Mouse (Mus musculus) hindbrain, embryonic 10.5 days (tissue): ENCODE data around the gene Rps8. TPM values are rescaled to one million over a fixed set of nuclear protein-coding genes. Genes with fewer than 3 reads are reported as not detected.

ENCODE experiments used
- DNase-seq: peaks from one replicate; pipeline ENCODE4 v3.0.0-alpha.2; 2017; ENCODE audit warnings: low spot score
- H3K27ac ChIP-seq: fragments of 300-500 bp; sonication (generic); 2 replicates; pipeline ENCODE4 v1.5.1; 2016; ENCODE audit warnings: mild to moderate bottlenecking, moderate library complexity
- H3K27me3 ChIP-seq: fragments of 300-500 bp; sonication (generic); 2 replicates; pipeline ENCODE4 v1.6.1; 2016; ENCODE audit warnings: mild to moderate bottlenecking; ENCODE audit not compliant: poor library complexity, insufficient read depth, severe bottlenecking
- H3K36me3 ChIP-seq: fragments of 300-500 bp; sonication (generic); 2 replicates; pipeline ENCODE4 v1.6.1; 2016; ENCODE audit warnings: mild to moderate bottlenecking, moderate library complexity
- H3K4me1 ChIP-seq: fragments of 300-500 bp; sonication (generic); replicated peaks from 2 replicates; pipeline ENCODE4 v1.6.1; 2016; ENCODE audit warnings: mild to moderate bottlenecking
- H3K4me3 ChIP-seq: fragments of 300-500 bp; sonication (generic); 2 replicates; pipeline ENCODE4 v1.5.1; 2016; ENCODE audit warnings: mild to moderate bottlenecking, moderate library complexity
- H3K9me3 ChIP-seq: fragments of 300-500 bp; sonication (generic); 2 replicates; pipeline ENCODE4 v1.6.1; 2016; ENCODE audit warnings: mild to moderate bottlenecking, moderate library complexity
- WGBS: fragments of 180-500 bp; shearing (Covaris S2); methylation state at CpG from one replicate; pipeline ENCODE4 v1.1.7; 2016; 5-methylcytosine and 5-hydroxymethylcytosine counted together
- polyA plus RNA-seq: library from polyadenylated mRNA; unstranded; fragments of >200 nt; fragmentation: Nextera tagmentation; extraction: Ambion mirVana; gene quantifications from 2 replicates; pipeline ENCODE4 v1.2.1, GENCODE M21; 2016

The Rps8 gene
- polyA plus RNA-seq, 1 experiment from 2014 or later: 660 TPM

DNA sequence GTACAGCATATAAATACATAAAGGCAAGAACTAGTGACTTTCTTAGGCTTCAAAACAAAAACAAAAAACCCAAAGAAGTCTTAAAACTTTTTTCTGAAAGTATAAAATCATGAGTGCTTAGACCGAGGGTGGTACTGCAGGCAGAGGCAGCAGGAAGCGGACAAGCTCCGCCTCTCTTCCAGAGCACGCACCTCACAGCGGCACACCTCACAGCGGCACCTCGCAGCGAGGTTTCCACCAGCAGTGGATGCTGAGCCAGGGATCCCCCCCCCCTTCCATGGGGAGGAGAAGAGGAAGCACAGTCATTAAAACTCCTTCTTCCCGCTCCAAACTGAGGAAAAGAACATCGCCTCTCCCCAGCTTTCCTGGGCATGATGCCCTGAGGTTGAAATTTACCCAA is 3.6 kb upstream of the Rps8 start:
- DNase-seq: no peak
- Histone ChIP-seq H3K36me3 (peaks cover 71% of the 10 kb centered on the region), H3K4me1 (peaks cover 4% of the 10 kb centered on the region; the same call in 1 of the 2 replicates), H3K4me3 (no peak overlapping the region), H3K27me3 (no peaks in the 10 kb centered on the region), H3K9me3 (no peaks in the 10 kb centered on the region), H3K27ac (no peak overlapping the region)
- 87% methylated on average over 10 of the region's 10 CpGs for WGBS

DNA sequence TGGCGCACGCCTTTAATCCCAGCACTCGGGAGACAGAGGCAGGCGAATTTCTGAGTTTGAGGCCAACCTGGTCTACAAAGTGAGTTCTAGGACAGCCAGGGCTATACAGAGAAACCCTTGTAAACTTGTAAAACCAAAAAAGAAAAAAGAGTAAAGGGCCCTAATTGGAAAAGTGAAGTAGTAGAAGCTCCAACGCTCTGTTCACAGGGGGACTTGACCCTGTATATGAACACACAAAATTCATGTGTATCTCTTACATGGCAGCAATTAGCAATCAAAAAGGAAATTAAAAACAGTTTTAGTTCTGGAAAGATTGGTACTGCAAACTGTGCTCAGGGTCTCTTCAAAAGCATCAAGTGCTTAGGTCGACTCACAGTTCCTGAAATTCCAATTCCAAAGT is 329 bp upstream of the Rps8 start:
- no peaks in the 10 kb centered on the region for H3K27me3 ChIP-seq
- H3K4me3 ChIP-seq: peak overlapping the region; percentile 98
- peaks cover 26% of the 10 kb centered on the region for H3K4me1 ChIP-seq
- H3K9me3 ChIP-seq: no peaks in the 10 kb centered on the region
- H3K27ac ChIP-seq: peak overlapping the region; percentile 99
- 34% methylated on average over 6 of the region's 6 CpGs for WGBS
- H3K36me3 ChIP-seq: peaks cover 70% of the 10 kb centered on the region
- DNase-seq: no peak

DNA sequence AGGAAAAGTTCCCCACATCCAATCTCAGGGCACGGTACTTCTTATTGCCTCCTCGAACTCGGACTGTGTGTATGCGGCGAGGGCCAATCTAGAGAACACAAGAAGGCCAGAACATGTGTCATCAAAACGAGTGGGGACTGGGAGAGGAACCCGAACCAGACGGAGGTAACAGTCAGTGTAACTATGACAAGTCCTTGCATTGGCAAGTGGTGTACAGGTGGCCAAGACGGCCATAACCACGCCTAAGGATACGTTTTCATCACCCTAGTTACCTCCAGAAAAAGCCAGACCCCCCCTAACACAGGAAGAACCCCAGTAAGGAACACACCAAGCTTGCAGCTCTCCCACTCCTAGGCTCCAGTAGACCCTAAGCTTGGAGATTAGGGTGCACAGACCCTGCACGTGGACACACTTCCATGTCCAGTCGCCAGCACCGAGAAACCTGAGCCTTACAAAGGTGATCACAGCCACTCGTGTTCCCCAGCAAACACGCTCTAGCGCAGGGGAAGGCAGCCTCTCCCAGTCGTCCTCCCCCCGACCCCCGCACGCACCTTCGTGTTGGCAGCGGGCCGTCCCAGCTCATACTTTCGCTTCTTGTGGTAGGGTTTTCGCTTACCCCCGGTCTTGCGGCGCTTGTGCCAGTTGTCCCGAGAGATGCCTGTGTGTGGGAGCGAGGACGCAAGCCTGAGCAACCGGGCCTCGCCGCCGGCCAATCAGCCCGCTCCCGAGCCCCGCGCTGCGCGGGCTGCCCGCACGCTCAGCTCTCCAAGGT is 837 bp downstream of the Rps8 start:
- Histone ChIP-seq H3K9me3 (no peaks in the 10 kb centered on the region), H3K27me3 (no peaks in the 10 kb centered on the region), H3K36me3 (peaks cover 70% of the 10 kb centered on the region), H3K27ac (peak overlapping the region; percentile 99), H3K4me1 (peaks cover 26% of the 10 kb centered on the region), H3K4me3 (peak overlapping the region; percentile 98)
- WGBS: 3% methylated on average over 44 of the region's 44 CpGs
- no peak for DNase-seq

DNA sequence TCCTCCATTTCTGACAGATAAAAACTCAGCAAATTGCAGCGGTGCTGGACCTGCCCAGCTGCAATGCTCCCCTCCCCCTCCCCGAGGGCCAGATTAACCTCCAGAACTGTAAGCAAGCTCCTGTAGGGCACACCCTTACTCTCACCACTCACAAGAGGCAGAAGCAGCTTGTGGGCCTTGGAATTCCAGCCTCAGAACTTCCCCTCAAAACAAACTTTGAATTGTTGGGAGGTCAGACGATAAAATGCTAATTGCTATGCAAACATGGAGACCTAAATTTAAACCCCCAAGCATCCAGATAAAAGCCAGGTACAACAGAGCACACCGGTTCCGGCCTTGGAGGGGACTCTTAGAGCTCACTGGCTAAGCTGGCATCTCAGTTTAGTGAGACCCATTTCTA is 3.3 kb downstream of the Rps8 start:
- Histone ChIP-seq H3K36me3 (peaks cover 75% of the 10 kb centered on the region), H3K9me3 (no peaks in the 10 kb centered on the region), H3K4me1 (peaks cover 26% of the 10 kb centered on the region), H3K27ac (no peak overlapping the region), H3K27me3 (no peaks in the 10 kb centered on the region), H3K4me3 (peak overlapping the region; percentile 11; the same call in 1 of the 2 replicates)
- 87% methylated on average over 5 of the region's 5 CpGs for WGBS
- DNase-seq: no peak

DNA sequence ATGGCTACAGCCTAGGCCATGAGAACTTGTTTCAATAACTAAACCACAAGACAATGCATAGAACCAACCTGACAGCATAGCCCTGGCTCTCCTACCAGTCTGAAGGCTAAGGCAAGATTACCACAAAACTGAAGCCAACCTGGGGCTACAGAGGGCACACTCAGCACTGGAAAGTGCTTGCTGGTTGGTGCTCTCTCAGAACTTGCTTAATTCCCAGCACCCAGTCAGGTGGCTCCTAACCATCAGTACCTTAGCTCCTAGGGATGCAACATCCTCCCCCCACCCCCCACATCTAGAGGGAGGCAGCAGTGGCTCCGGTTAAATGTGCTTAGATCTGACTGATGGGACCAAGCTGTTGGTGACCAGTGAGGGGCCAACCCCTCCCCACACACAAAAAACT is 4.6 kb downstream of the Rps8 start:
- no peaks in the 10 kb centered on the region for H3K9me3 ChIP-seq
- WGBS: 89% methylated on average over 1 of the region's 1 CpGs
- no peak for DNase-seq
- peaks cover 79% of the 10 kb centered on the region for H3K36me3 ChIP-seq
- H3K27me3 ChIP-seq: no peaks in the 10 kb centered on the region
- H3K27ac ChIP-seq: no peak overlapping the region
- H3K4me1 ChIP-seq: peaks cover 26% of the 10 kb centered on the region
- no peak overlapping the region for H3K4me3 ChIP-seq

DNA sequence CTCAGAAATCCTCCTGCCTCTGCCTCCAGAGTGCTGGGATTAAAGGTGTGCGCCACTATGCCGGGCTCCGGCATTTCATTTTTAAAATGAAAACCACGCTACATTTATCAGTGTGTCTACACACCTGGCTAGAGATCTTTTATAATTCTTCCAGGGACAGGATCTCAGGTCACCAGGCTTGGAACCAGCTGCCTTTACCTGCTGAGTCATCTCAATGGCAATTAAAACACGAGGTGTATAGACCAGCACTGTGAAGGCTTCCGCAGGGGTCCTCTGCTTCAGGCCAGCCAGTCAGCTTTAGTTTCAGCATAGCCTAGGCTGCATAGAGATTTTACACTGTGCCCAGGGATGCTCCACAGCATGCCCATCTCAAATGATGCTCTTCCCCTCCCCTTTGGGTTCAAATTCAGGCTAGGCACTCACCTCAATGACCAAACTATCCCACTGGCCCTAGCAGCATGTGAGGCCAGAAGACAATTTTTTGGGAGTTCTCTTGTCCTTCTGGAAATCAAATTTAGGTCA is 5.8 kb downstream of the Rps8 start:
- Histone ChIP-seq H3K4me1 (peaks cover 30% of the 10 kb centered on the region), H3K36me3 (peaks cover 78% of the 10 kb centered on the region), H3K4me3 (no peak overlapping the region), H3K9me3 (no peaks in the 10 kb centered on the region), H3K27me3 (no peaks in the 10 kb centered on the region), H3K27ac (no peak overlapping the region)
- 90% methylated on average over 6 of the region's 6 CpGs for WGBS
- no peak for DNase-seq

DNA sequence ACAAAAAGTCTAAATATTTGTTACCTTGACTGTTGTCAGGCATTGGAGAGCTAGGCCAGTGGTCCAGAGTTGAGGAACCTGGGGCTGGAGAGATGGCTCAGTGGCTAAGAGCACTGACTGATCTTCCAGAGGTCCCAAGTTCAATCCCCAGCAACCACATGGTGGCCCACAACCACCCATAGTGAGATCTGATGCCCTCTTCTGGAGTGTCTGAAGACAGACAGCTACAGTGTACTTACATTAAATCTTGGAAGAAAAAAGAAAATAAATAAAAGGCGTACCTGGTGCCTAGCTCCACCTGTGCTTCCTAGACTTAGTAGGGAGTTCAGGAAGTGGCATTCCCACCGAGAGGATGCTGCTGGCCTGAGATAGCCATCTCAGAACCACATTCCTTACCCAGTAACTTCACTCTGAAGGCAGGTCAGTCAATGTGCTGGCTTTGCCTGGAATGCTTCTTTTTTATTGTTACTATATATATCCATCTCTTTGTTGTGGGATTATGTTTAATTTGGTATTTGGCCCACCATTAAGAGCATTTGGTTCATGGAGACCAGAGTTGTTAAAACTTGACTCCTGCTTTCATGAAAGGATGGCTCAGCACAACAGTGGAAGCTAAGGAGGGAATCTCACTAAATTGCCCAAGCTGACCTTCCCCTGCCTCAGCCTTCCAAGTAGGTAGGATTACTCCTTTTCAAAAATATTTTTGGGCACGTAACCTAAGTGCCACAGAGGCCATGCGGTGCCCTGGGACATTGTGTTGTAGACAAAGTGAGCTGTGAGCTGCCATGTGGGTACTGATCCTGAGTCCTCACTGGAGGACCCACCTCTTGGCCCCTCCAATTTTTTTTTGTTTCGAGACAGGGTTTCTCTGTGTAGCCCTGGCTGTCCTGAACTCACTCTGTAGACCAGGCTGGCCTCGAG is 6.5 kb downstream of the Rps8 start:
- Histone ChIP-seq H3K36me3 (peaks cover 71% of the 10 kb centered on the region), H3K27ac (no peak overlapping the region), H3K4me3 (no peak overlapping the region), H3K27me3 (no peaks in the 10 kb centered on the region), H3K4me1 (peaks cover 25% of the 10 kb centered on the region), H3K9me3 (no peaks in the 10 kb centered on the region)
- DNase-seq: no peak
- 71% methylated on average over 6 of the region's 6 CpGs for WGBS

DNA sequence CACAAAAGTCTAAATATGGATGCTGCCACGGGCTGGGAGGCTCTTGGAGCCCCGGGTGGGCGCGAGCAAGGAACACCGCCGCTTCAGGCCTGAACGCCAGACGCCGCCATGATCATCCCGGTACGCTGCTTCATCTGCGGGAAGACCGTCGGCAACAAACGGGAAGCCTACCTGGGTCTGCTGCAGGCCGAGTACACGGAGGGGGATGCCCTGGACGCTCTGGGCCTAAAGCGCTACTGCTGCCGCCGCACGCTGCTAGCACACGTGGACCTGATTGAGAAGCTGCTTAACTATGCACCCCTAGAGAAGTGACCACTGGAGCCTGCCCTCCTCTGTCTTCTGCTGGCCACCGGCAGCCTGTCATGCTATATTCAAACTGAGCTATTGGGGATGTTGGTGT is 7.2 kb downstream of the Rps8 start:
- H3K27ac ChIP-seq: no peak overlapping the region
- DNase-seq: no peak
- H3K4me1 ChIP-seq: peaks cover 17% of the 10 kb centered on the region
- no peak overlapping the region for H3K4me3 ChIP-seq
- no peaks in the 10 kb centered on the region for H3K9me3 ChIP-seq
- H3K27me3 ChIP-seq: no peaks in the 10 kb centered on the region
- WGBS: 73% methylated on average over 24 of the region's 24 CpGs
- H3K36me3 ChIP-seq: peaks cover 63% of the 10 kb centered on the region

DNA sequence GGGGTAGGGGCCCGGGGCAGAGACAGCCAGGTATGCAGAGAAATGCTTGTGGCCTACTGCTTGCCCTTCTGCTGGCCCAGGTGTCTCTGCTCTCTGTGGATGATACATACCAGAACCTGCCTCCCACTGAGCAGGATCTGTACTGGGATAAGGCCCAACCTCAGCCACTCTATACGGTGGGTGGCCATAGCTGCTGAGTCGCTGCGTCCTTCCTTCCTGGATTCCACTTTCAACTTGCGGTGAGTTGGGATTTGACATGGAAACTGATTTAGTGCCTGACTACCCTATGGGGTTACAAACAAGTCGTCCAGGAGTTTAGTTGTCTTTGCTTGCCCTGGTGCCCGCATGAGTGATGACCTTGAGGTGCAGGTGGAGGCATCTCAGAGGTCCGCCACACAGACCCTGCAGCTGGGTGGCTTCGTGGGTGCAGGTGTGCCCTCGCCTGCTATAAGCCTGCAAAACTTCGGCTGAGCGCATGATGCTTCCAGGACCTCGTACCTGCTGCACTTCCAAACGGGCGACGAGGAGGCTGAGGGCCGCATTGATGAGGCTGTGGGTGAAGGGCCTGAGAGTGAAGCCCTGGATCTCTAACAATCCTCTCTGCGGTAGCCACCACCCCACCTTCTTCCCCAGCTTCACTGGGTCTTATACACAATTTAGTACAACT is 7.9 kb downstream of the Rps8 start:
- no peak overlapping the region for H3K4me3 ChIP-seq
- DNase-seq: no peak
- peaks cover 11% of the 10 kb centered on the region for H3K4me1 ChIP-seq
- peaks cover 57% of the 10 kb centered on the region for H3K36me3 ChIP-seq
- H3K27me3 ChIP-seq: no peaks in the 10 kb centered on the region
- WGBS: 88% methylated on average over 18 of the region's 18 CpGs
- H3K9me3 ChIP-seq: no peaks in the 10 kb centered on the region
- no peak overlapping the region for H3K27ac ChIP-seq

DNA sequence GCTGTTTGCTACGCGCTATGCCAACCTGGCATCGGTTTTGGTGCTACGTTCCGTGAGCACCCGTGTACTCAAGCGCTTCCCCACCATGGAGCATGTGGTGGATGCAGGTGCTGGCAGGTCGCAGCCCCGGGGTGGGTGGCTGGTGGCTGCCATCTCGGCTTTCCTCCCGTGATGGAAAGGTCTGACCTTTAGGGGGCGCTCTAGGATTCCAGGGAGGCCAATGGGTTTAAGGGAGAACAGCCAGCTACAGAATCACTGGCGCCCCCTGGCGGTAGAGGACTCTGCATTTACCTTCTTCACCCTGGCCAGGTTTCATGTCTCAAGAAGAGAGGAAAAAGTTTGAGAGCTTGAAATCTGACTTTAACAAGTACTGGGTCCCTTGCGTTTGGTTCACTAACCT is 9.9 kb downstream of the Rps8 start:
- Histone ChIP-seq H3K9me3 (no peaks in the 10 kb centered on the region), H3K27ac (no peak overlapping the region), H3K4me1 (0 out of 2 replicates have a peak, but pooled peaks cover 4% of the 10 kb centered on the region), H3K36me3 (peaks cover 38% of the 10 kb centered on the region), H3K4me3 (no peak overlapping the region), H3K27me3 (peaks cover 5% of the 10 kb centered on the region; the same call in 1 of the 2 replicates)
- DNase-seq: peak; percentile 85
- WGBS: 29% methylated on average over 15 of the region's 15 CpGs

DNA sequence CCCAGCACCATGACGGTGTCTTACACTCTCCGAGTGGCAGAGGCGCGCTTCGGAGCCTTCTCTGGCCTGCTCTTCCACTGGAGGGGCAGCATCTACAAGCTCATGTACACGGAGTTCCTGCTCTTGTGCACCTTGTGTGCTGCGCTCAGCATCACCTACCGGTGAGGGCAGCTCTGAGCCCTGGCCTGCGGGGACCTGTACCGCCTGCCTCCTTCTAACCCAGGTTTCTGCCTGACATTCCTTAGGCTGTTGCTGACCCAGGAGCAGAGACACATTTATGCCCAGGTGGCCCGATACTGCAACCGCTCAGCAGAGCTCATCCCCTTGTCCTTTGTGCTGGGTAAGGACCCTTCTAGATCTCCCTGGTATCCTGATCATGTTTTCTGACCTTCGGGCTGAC is 10.8 kb downstream of the Rps8 start:
- Histone ChIP-seq H3K9me3 (no peaks in the 10 kb centered on the region), H3K4me3 (no peak overlapping the region), H3K27me3 (peaks cover 5% of the 10 kb centered on the region; the same call in 1 of the 2 replicates), H3K4me1 (0 out of 2 replicates have a peak, but pooled peaks cover 7% of the 10 kb centered on the region), H3K36me3 (peaks cover 29% of the 10 kb centered on the region), H3K27ac (no peak overlapping the region)
- 93% methylated on average over 13 of the region's 13 CpGs for WGBS
- no peak for DNase-seq

DNA sequence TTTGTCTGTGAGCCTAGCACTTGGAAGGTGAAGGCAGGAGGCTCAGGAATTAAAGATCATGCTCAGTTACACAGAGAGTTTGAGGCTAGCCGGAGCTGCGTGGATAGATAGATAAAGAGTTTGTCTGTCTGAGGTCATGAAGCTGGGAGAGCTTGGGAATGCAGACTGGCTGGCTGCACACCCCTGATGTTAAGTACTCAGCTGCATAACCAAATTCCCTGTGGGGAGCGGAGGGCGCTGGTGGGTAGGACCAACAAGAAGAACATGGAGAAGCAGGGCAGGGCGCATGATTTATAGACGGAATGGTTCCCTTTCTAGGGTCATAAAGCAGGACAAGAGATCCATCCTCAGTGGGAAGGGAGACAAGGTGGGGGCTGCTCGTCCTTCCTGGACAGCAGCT is 13.0 kb downstream of the Rps8 start:
- 66% methylated on average over 7 of the region's 7 CpGs for WGBS
- Histone ChIP-seq H3K27me3 (peaks cover 5% of the 10 kb centered on the region), H3K4me3 (no peak overlapping the region), H3K36me3 (peaks cover 7% of the 10 kb centered on the region), H3K27ac (no peak overlapping the region), H3K4me1 (peaks cover 19% of the 10 kb centered on the region; the same call in 1 of the 2 replicates), H3K9me3 (no peaks in the 10 kb centered on the region)
- no peak for DNase-seq
